Mouse (Mus musculus): ENCODE measurements at regions not wholly inside any gene's neighbourhood (a gene's known extent, or its start where the extent isn't known, plus 50 kb on each side); places are given as distances from the start of the nearest gene placed in this dataset.
"Not testable (repeated sequence)": the region's sequence is repeated elsewhere in the genome, so short reads cannot be mapped to it uniquely, and the experiment has no call there.

- H3K9ac ChIP-seq (ENCODE audit: low read depth, low read length), result no peak overlapping the region
- no peaks in the 10 kb centered on the region for H3K27me3 ChIP-seq (ENCODE audit: control insufficient read depth, insufficient read depth, low read depth, low read length)
- H3K4me2 ChIP-seq (ENCODE audit: low read depth, low read length), result no peak overlapping the region
- ATAC-seq (ENCODE audit: low read depth), result no peak
- H3K4me3 ChIP-seq (ENCODE audit: low read depth, low read length), result no peak overlapping the region
- H3K9me3 ChIP-seq (replicated peaks; ENCODE audit: control insufficient read depth, low read length), result no peaks in the 10 kb centered on the region
- no peaks in the 10 kb centered on the region for H3K4me1 ChIP-seq (ENCODE audit: control insufficient read depth, low read depth, low read length)
- 58% methylated on average over 5 of the region's 5 CpGs for WGBS (ENCODE audit: insufficient replicate concordance)
- no peak overlapping the region for H3K27ac ChIP-seq (ENCODE audit: low read length)
- no peaks in the 10 kb centered on the region for H3K36me3 ChIP-seq (ENCODE audit: control insufficient read depth, insufficient read depth)
Observed at GRCm38 (mm10) chr6:101669118-101669845, 291.6 kb upstream of the Pdzrn3 start.

DNA sequence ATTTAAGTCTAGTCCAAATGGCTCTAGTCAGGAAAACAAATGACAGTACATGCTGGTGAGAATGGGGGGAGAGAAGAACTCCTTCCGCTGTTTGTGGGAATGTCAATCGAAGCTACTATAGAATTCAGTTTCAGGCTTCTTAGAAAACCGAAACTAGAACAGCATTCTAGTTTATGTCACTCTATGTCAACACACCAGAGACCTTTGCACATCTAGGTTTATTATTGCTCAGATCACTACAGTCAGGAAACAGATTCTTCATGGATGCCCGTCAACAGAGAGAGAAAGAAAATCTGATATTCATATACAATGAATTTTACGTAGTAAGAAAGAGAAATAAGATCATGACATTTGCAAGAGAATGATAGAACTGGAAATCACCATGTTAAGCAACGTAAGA lies 276.7 kb upstream of the Pdzrn3 start:
- H3K9me3 ChIP-seq (replicated peaks; ENCODE audit: control insufficient read depth, low read length), result no peaks in the 10 kb centered on the region
- H3K27ac ChIP-seq (ENCODE audit: low read length), result no peak overlapping the region
- ATAC-seq (ENCODE audit: low read depth), result no peak
- H3K4me1 ChIP-seq (ENCODE audit: control insufficient read depth, low read depth, low read length), result no peaks in the 10 kb centered on the region
- H3K27me3 ChIP-seq (ENCODE audit: control insufficient read depth, insufficient read depth, low read depth, low read length), result no peaks in the 10 kb centered on the region
- H3K9ac ChIP-seq (ENCODE audit: low read depth, low read length), result no peak overlapping the region
- H3K36me3 ChIP-seq (ENCODE audit: control insufficient read depth, insufficient read depth), result no peaks in the 10 kb centered on the region
- no peak overlapping the region for H3K4me3 ChIP-seq (ENCODE audit: low read depth, low read length)
- H3K4me2 ChIP-seq (ENCODE audit: low read depth, low read length), result no peak overlapping the region
- WGBS (ENCODE audit: insufficient replicate concordance), result 64% methylated on average over 6 of the region's 6 CpGs

- not testable (repeated sequence) for H3K27ac ChIP-seq (ENCODE audit: low read length); H3K27me3 ChIP-seq (ENCODE audit: control insufficient read depth, insufficient read depth, low read depth, low read length); H3K4me1 ChIP-seq (ENCODE audit: control insufficient read depth, low read depth, low read length); H3K36me3 ChIP-seq (ENCODE audit: control insufficient read depth, insufficient read depth); H3K4me3 ChIP-seq (ENCODE audit: low read depth, low read length); H3K9me3 ChIP-seq (replicated peaks; ENCODE audit: control insufficient read depth, low read length); H3K4me2 ChIP-seq (ENCODE audit: low read depth, low read length); ATAC-seq (ENCODE audit: low read depth); H3K9ac ChIP-seq (ENCODE audit: low read depth, low read length)
- 12% methylated on average over 5 of the region's 6 CpGs for WGBS (ENCODE audit: insufficient replicate concordance)
Observed at GRCm38 (mm10) chr6:101650348-101650747, 272.7 kb upstream of the Pdzrn3 start.

GRCm38 (mm10) chr6:101617295-101617694 lies 239.6 kb upstream of the Pdzrn3 start:
- no peak for ATAC-seq (ENCODE audit: low read depth)

GRCm38 (mm10) chr6:101616776-101617175 lies 239.1 kb upstream of the Pdzrn3 start:
- no peak for ATAC-seq (ENCODE audit: low read depth)
- WGBS (ENCODE audit: insufficient replicate concordance), result 42% methylated on average over 3 of the region's 3 CpGs
- H3K9me3 ChIP-seq (replicated peaks; ENCODE audit: control insufficient read depth, low read length), result no peaks in the 10 kb centered on the region

More at GRCm38 (mm10) chr6:101617295-101617694, 239.6 kb upstream of the Pdzrn3 start:
- Histone ChIP-seq H3K27ac (ENCODE audit: low read length) (no peak overlapping the region), H3K4me1 (ENCODE audit: control insufficient read depth, low read depth, low read length) (no peaks in the 10 kb centered on the region), H3K27me3 (ENCODE audit: control insufficient read depth, insufficient read depth, low read depth, low read length) (no peaks in the 10 kb centered on the region), H3K4me2 (ENCODE audit: low read depth, low read length) (no peak overlapping the region), H3K36me3 (ENCODE audit: control insufficient read depth, insufficient read depth) (no peaks in the 10 kb centered on the region), H3K9me3 (replicated peaks; ENCODE audit: control insufficient read depth, low read length) (no peaks in the 10 kb centered on the region), H3K4me3 (ENCODE audit: low read depth, low read length) (no peak overlapping the region), H3K9ac (ENCODE audit: low read depth, low read length) (no peak overlapping the region)
- WGBS (ENCODE audit: insufficient replicate concordance), result 38% methylated on average over 1 of the region's 1 CpGs

GRCm38 (mm10) chr6:101609015-101609414 lies 231.3 kb upstream of the Pdzrn3 start:
- Histone ChIP-seq H3K4me1 (ENCODE audit: control insufficient read depth, low read depth, low read length) (no peaks in the 10 kb centered on the region), H3K9ac (ENCODE audit: low read depth, low read length) (no peak overlapping the region), H3K9me3 (replicated peaks; ENCODE audit: control insufficient read depth, low read length) (no peaks in the 10 kb centered on the region), H3K27ac (ENCODE audit: low read length) (no peak overlapping the region), H3K27me3 (ENCODE audit: control insufficient read depth, insufficient read depth, low read depth, low read length) (no peaks in the 10 kb centered on the region), H3K4me2 (ENCODE audit: low read depth, low read length) (no peak overlapping the region), H3K4me3 (ENCODE audit: low read depth, low read length) (no peak overlapping the region), H3K36me3 (ENCODE audit: control insufficient read depth, insufficient read depth) (no peaks in the 10 kb centered on the region)
- no peak for ATAC-seq (ENCODE audit: low read depth)
- 63% methylated on average over 4 of the region's 4 CpGs for WGBS (ENCODE audit: insufficient replicate concordance)

More at GRCm38 (mm10) chr6:101616776-101617175, 239.1 kb upstream of the Pdzrn3 start:
- H3K4me2 ChIP-seq (ENCODE audit: low read depth, low read length), result no peak overlapping the region
- no peaks in the 10 kb centered on the region for H3K27me3 ChIP-seq (ENCODE audit: control insufficient read depth, insufficient read depth, low read depth, low read length)
- H3K4me1 ChIP-seq (ENCODE audit: control insufficient read depth, low read depth, low read length), result no peaks in the 10 kb centered on the region
- no peak overlapping the region for H3K9ac ChIP-seq (ENCODE audit: low read depth, low read length)
- no peaks in the 10 kb centered on the region for H3K36me3 ChIP-seq (ENCODE audit: control insufficient read depth, insufficient read depth)
- H3K4me3 ChIP-seq (ENCODE audit: low read depth, low read length), result no peak overlapping the region
- H3K27ac ChIP-seq (ENCODE audit: low read length), result no peak overlapping the region

DNA sequence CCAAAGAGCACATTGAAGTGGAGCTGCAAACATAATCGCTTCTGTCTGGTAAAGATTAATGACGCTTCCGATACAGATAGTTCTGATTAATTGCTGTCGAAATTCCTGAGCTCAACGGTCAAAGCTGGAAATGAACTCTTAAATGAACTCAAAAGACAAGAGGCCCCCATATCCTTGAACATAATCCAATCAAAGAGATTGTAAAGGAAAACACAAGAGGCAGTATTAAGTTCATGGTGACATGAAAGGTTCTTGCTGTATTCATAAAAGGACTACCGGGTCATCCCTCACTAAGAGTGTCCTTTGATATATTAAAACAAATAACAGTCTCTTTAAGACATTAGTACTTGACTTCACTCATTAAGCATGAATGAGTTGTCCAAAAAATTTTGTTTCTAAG lies 225.4 kb upstream of the Pdzrn3 start:
- 62% methylated on average over 6 of the region's 6 CpGs for WGBS (ENCODE audit: insufficient replicate concordance)
- no peaks in the 10 kb centered on the region for H3K4me1 ChIP-seq (ENCODE audit: control insufficient read depth, low read depth, low read length)
- H3K36me3 ChIP-seq (ENCODE audit: control insufficient read depth, insufficient read depth), result no peaks in the 10 kb centered on the region
- H3K27me3 ChIP-seq (ENCODE audit: control insufficient read depth, insufficient read depth, low read depth, low read length), result no peaks in the 10 kb centered on the region
- ATAC-seq (ENCODE audit: low read depth), result no peak
- H3K27ac ChIP-seq (ENCODE audit: low read length), result no peak overlapping the region
- no peak overlapping the region for H3K4me2 ChIP-seq (ENCODE audit: low read depth, low read length)
- no peak overlapping the region for H3K9ac ChIP-seq (ENCODE audit: low read depth, low read length)
- no peak overlapping the region for H3K4me3 ChIP-seq (ENCODE audit: low read depth, low read length)
- H3K9me3 ChIP-seq (replicated peaks; ENCODE audit: control insufficient read depth, low read length), result no peaks in the 10 kb centered on the region

DNA sequence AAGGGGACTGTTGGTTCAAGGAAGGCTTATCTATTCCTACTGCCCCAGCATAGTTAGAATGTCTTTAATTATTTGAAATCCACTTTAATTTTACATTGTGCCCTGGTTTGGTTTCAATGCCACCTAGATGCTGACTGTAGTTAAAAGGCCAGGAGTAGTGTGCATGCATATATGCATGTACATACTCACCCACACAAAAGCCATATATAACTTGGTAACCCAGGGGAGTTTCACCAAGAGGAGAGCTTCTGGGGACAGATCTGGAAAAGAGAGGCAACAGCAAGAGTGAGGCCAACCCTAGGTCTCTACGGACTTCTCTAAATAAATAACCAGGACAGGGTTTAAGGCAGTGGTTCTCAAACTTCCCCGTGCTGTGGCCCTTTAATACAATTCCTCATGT lies 219.3 kb upstream of the Pdzrn3 start:
- ATAC-seq (ENCODE audit: low read depth), result no peak
- H3K27me3 ChIP-seq (ENCODE audit: control insufficient read depth, insufficient read depth, low read depth, low read length), result no peaks in the 10 kb centered on the region
- H3K9me3 ChIP-seq (replicated peaks; ENCODE audit: control insufficient read depth, low read length), result no peaks in the 10 kb centered on the region
- H3K36me3 ChIP-seq (ENCODE audit: control insufficient read depth, insufficient read depth), result no peaks in the 10 kb centered on the region
- no peak overlapping the region for H3K9ac ChIP-seq (ENCODE audit: low read depth, low read length)
- WGBS (ENCODE audit: insufficient replicate concordance), result 53% methylated on average over 2 of the region's 2 CpGs
- H3K4me3 ChIP-seq (ENCODE audit: low read depth, low read length), result no peak overlapping the region
- no peaks in the 10 kb centered on the region for H3K4me1 ChIP-seq (ENCODE audit: control insufficient read depth, low read depth, low read length)
- H3K4me2 ChIP-seq (ENCODE audit: low read depth, low read length), result no peak overlapping the region
- H3K27ac ChIP-seq (ENCODE audit: low read length), result no peak overlapping the region

- Histone ChIP-seq H3K27ac (ENCODE audit: low read length) (no peak overlapping the region), H3K9ac (ENCODE audit: low read depth, low read length) (no peak overlapping the region), H3K4me1 (ENCODE audit: control insufficient read depth, low read depth, low read length) (no peaks in the 10 kb centered on the region), H3K27me3 (ENCODE audit: control insufficient read depth, insufficient read depth, low read depth, low read length) (no peaks in the 10 kb centered on the region), H3K4me3 (ENCODE audit: low read depth, low read length) (no peak overlapping the region), H3K9me3 (replicated peaks; ENCODE audit: control insufficient read depth, low read length) (no peaks in the 10 kb centered on the region), H3K36me3 (ENCODE audit: control insufficient read depth, insufficient read depth) (no peaks in the 10 kb centered on the region), H3K4me2 (ENCODE audit: low read depth, low read length) (no peak overlapping the region)
- WGBS (ENCODE audit: insufficient replicate concordance), result 55% methylated on average over 12 of the region's 12 CpGs
- no peak for ATAC-seq (ENCODE audit: low read depth)
Observed at GRCm38 (mm10) chr6:101593782-101594641, 216.3 kb upstream of the Pdzrn3 start.
